Mouse (Mus musculus) embryonic facial prominence, embryonic 10.5 days (tissue): ENCODE results near the gene Map6. TPM values are rescaled to one million over a fixed set of nuclear protein-coding genes. Genes with fewer than 3 reads are reported as not detected.

Experiments used
- polyA plus RNA-seq: library from polyadenylated mRNA; unstranded; fragments of >200 nt; fragmentation: Nextera tagmentation; extraction: Ambion mirVana; gene quantifications from 2 replicates; pipeline ENCODE4 v1.2.1, GENCODE M21; 2016

Gene Map6
- polyA plus RNA-seq, 1 experiment from 2014 or later: 10.2 TPM

Other genes with a start within 250 kb of the Map6 start
- gene Uvrag, start 126.3 kb upstream of the Map6 start, polyA plus RNA-seq: 11.0 and 12.1 TPM in 2 replicates
- 16.4 and 16.6 TPM in 2 replicates for gene Dgat2, start 84.7 kb upstream of the Map6 start, polyA plus RNA-seq
- gene Mogat2, start 28.8 kb upstream of the Map6 start, polyA plus RNA-seq: 38.5 and 46.1 TPM in 2 replicates
- gene Serpinh1, start 85.8 kb downstream of the Map6 start, polyA plus RNA-seq: 1,061 and 1,072 TPM in 2 replicates
- gene Gdpd5, start 114.0 kb downstream of the Map6 start, polyA plus RNA-seq: 21.4 TPM in 2 replicates
- gene Klhl35, start 198.6 kb downstream of the Map6 start, polyA plus RNA-seq: 1.4 and 2.3 TPM in 2 replicates
- gene Rps3, start 216.3 kb downstream of the Map6 start, polyA plus RNA-seq: 769 and 805 TPM in 2 replicates